Mouse (Mus musculus) limb, embryonic 10.5 days (tissue): Measurements from ENCODE around the gene Klrb1f. TPM values are rescaled to one million over a fixed set of nuclear protein-coding genes. Genes with fewer than 3 reads are reported as not detected.
"Not testable (repeated sequence)": the region's sequence is repeated elsewhere in the genome, so short reads cannot be mapped to it uniquely, and the experiment has no call there.

Source experiments
- DNase-seq: peaks from one replicate; pipeline ENCODE4 v3.0.0-alpha.2; 2017; ENCODE audit warnings: low spot score
- H3K27ac ChIP-seq: fragments of 300-500 bp; sonication (generic); 2 replicates; pipeline ENCODE4 v1.5.1; 2016; ENCODE audit warnings: mild to moderate bottlenecking
- H3K27me3 ChIP-seq: fragments of 300-500 bp; sonication (generic); 2 replicates; pipeline ENCODE4 v1.6.1; 2016; ENCODE audit warnings: low read depth, mild to moderate bottlenecking; ENCODE audit not compliant: poor library complexity, severe bottlenecking
- H3K36me3 ChIP-seq: fragments of 300-500 bp; sonication (generic); 2 replicates; pipeline ENCODE4 v1.6.1; 2016; ENCODE audit warnings: mild to moderate bottlenecking, moderate library complexity
- H3K4me1 ChIP-seq: fragments of 300-500 bp; sonication (generic); 2 replicates; pipeline ENCODE4 v1.6.1; 2016
- H3K4me3 ChIP-seq: fragments of 300-500 bp; sonication (generic); 2 replicates; pipeline ENCODE4 v1.5.1; 2016; ENCODE audit warnings: mild to moderate bottlenecking, moderate library complexity
- H3K9me3 ChIP-seq: fragments of 300-500 bp; sonication (generic); replicated peaks from 2 replicates; pipeline ENCODE4 v1.6.1; 2016; ENCODE audit warnings: mild to moderate bottlenecking
- WGBS: fragments of 180-500 bp; shearing (Covaris S2); methylation state at CpG from one replicate; pipeline ENCODE4 v1.1.7; 2016; 5-methylcytosine and 5-hydroxymethylcytosine counted together
- polyA plus RNA-seq: library from polyadenylated mRNA; unstranded; fragments of >200 nt; fragmentation: Nextera tagmentation; extraction: Ambion mirVana; gene quantifications from 2 replicates; pipeline ENCODE4 v1.2.1, GENCODE M21; 2016

Klrb1f gene
- polyA plus RNA-seq, 1 experiment from 2014 or later = 0.35 TPM

GRCm38 (mm10) chr6:129056237-129056636, 10.5 kb downstream of the Klrb1f start:
- H3K9me3 ChIP-seq = no peaks in the 10 kb centered on the region
- H3K4me3 ChIP-seq = no peak overlapping the region
- DNase-seq = no peak
- no peaks in the 10 kb centered on the region for H3K36me3 ChIP-seq
- H3K27ac ChIP-seq = no peak overlapping the region
- H3K4me1 ChIP-seq = no peaks in the 10 kb centered on the region
- 81% methylated on average over 3 of the region's 3 CpGs for WGBS
- H3K27me3 ChIP-seq = no peaks in the 10 kb centered on the region

- Histone ChIP-seq H3K36me3 (no peaks in the 10 kb centered on the region), H3K27ac (no peak overlapping the region), H3K4me3 (no peak overlapping the region), H3K9me3 (no peaks in the 10 kb centered on the region), H3K27me3 (no peaks in the 10 kb centered on the region), H3K4me1 (no peaks in the 10 kb centered on the region)
- no peak for DNase-seq
These were observed 12.3 kb downstream of the Klrb1f start for GRCm38 (mm10) chr6:129058013-129058412.

GRCm38 (mm10) chr6:129065407-129065806, 19.7 kb downstream of the Klrb1f start:
- Histone ChIP-seq H3K4me1 (no peaks in the 10 kb centered on the region), H3K27me3 (no peaks in the 10 kb centered on the region), H3K27ac (no peak overlapping the region), H3K4me3 (no peak overlapping the region), H3K36me3 (no peaks in the 10 kb centered on the region), H3K9me3 (no peaks in the 10 kb centered on the region)
- no peak for DNase-seq
- WGBS = 89% methylated on average over 3 of the region's 3 CpGs

GRCm38 (mm10) chr6:129065857-129066256, 20.2 kb downstream of the Klrb1f start:
- no peak overlapping the region for H3K4me3 ChIP-seq
- H3K4me1 ChIP-seq = no peaks in the 10 kb centered on the region
- DNase-seq = no peak
- H3K27ac ChIP-seq = no peak overlapping the region
- H3K27me3 ChIP-seq = no peaks in the 10 kb centered on the region
- H3K9me3 ChIP-seq = no peaks in the 10 kb centered on the region
- no peaks in the 10 kb centered on the region for H3K36me3 ChIP-seq
- WGBS = 90% methylated on average over 3 of the region's 3 CpGs

GRCm38 (mm10) chr6:129066530-129066929, 20.8 kb downstream of the Klrb1f start:
- Histone ChIP-seq H3K9me3 (no peaks in the 10 kb centered on the region), H3K36me3 (no peaks in the 10 kb centered on the region), H3K27me3 (no peaks in the 10 kb centered on the region), H3K4me3 (no peak overlapping the region), H3K27ac (no peak overlapping the region), H3K4me1 (no peaks in the 10 kb centered on the region)
- DNase-seq = no peak

- Histone ChIP-seq H3K9me3 (no peaks in the 10 kb centered on the region), H3K4me3 (no peak overlapping the region), H3K36me3 (no peaks in the 10 kb centered on the region), H3K27ac (no peak overlapping the region), H3K27me3 (no peaks in the 10 kb centered on the region), H3K4me1 (no peaks in the 10 kb centered on the region)
- DNase-seq = no peak
- WGBS = 88% methylated on average over 1 of the region's 1 CpGs
These were observed 21.3 kb downstream of the Klrb1f start for GRCm38 (mm10) chr6:129066986-129067385.

GRCm38 (mm10) chr6:129085098-129085497, 39.4 kb downstream of the Klrb1f start:
- H3K4me3 ChIP-seq = no peak overlapping the region
- H3K9me3 ChIP-seq = no peaks in the 10 kb centered on the region
- no peak for DNase-seq
- WGBS = 91% methylated on average over 6 of the region's 6 CpGs
- no peaks in the 10 kb centered on the region for H3K36me3 ChIP-seq
- H3K4me1 ChIP-seq = no peaks in the 10 kb centered on the region
- no peaks in the 10 kb centered on the region for H3K27me3 ChIP-seq
- no peak overlapping the region for H3K27ac ChIP-seq

GRCm38 (mm10) chr6:129086031-129086430, 40.3 kb downstream of the Klrb1f start:
- not testable (repeated sequence) for H3K4me1 ChIP-seq, H3K9me3 ChIP-seq, H3K4me3 ChIP-seq, DNase-seq, H3K36me3 ChIP-seq, H3K27me3 ChIP-seq, H3K27ac ChIP-seq
- WGBS = 86% methylated on average over 2 of the region's 2 CpGs

GRCm38 (mm10) chr6:129088161-129088560, 42.5 kb downstream of the Klrb1f start:
- Histone ChIP-seq H3K4me1 (no peaks in the 10 kb centered on the region), H3K27me3 (no peaks in the 10 kb centered on the region), H3K27ac (no peak overlapping the region), H3K9me3 (no peaks in the 10 kb centered on the region), H3K36me3 (no peaks in the 10 kb centered on the region), H3K4me3 (no peak overlapping the region)
- WGBS = 89% methylated on average over 1 of the region's 1 CpGs
- no peak for DNase-seq

- not testable (repeated sequence) for H3K9me3 ChIP-seq
These were observed 42.9 kb downstream of the Klrb1f start for GRCm38 (mm10) chr6:129088596-129088995.

GRCm38 (mm10) chr6:129095166-129095565, 49.5 kb downstream of the Klrb1f start:
- H3K27ac ChIP-seq = no peak overlapping the region
- no peaks in the 10 kb centered on the region for H3K27me3 ChIP-seq
- H3K4me3 ChIP-seq = no peak overlapping the region
- no peak for DNase-seq
- no peaks in the 10 kb centered on the region for H3K36me3 ChIP-seq
- no peaks in the 10 kb centered on the region for H3K9me3 ChIP-seq
- no peaks in the 10 kb centered on the region for H3K4me1 ChIP-seq

More at GRCm38 (mm10) chr6:129088596-129088995, 42.9 kb downstream of the Klrb1f start:
- DNase-seq, H3K36me3 ChIP-seq, H3K27ac ChIP-seq, H3K4me3 ChIP-seq, H3K4me1 ChIP-seq, H3K27me3 ChIP-seq: not testable (repeated sequence)
- WGBS = 96% methylated on average over 8 of the region's 8 CpGs

- H3K9me3 ChIP-seq = no peaks in the 10 kb centered on the region
- no peak overlapping the region for H3K4me3 ChIP-seq
- WGBS = 56% methylated on average over 1 of the region's 1 CpGs
- H3K36me3 ChIP-seq = no peaks in the 10 kb centered on the region
- no peak for DNase-seq
- H3K27me3 ChIP-seq = no peaks in the 10 kb centered on the region
- H3K4me1 ChIP-seq = no peaks in the 10 kb centered on the region
- H3K27ac ChIP-seq = no peak overlapping the region
These were observed 52.2 kb downstream of the Klrb1f start for GRCm38 (mm10) chr6:129097929-129098328.

- H3K4me1 ChIP-seq, H3K4me3 ChIP-seq, H3K27me3 ChIP-seq, H3K36me3 ChIP-seq, H3K9me3 ChIP-seq, H3K27ac ChIP-seq, DNase-seq: not testable (repeated sequence)
- 77% methylated on average over 1 of the region's 1 CpGs for WGBS
These were observed 55.1 kb downstream of the Klrb1f start, which contains the start of gene Clec2e for GRCm38 (mm10) chr6:129100794-129101193. Gene Clec2e, minus strand, starts transcription at chr6:129100913.

- Histone ChIP-seq H3K9me3 (no peaks in the 10 kb centered on the region), H3K4me1 (no peaks in the 10 kb centered on the region), H3K27ac (no peak overlapping the region), H3K36me3 (no peaks in the 10 kb centered on the region), H3K4me3 (no peak overlapping the region), H3K27me3 (no peaks in the 10 kb centered on the region)
- 86% methylated on average over 1 of the region's 1 CpGs for WGBS
- DNase-seq = no peak
These were observed 55.9 kb downstream of the Klrb1f start for GRCm38 (mm10) chr6:129101604-129102003.
